19 mouse cellular contexts compared by ENCODE assay signal in the genomic region with DNA sequence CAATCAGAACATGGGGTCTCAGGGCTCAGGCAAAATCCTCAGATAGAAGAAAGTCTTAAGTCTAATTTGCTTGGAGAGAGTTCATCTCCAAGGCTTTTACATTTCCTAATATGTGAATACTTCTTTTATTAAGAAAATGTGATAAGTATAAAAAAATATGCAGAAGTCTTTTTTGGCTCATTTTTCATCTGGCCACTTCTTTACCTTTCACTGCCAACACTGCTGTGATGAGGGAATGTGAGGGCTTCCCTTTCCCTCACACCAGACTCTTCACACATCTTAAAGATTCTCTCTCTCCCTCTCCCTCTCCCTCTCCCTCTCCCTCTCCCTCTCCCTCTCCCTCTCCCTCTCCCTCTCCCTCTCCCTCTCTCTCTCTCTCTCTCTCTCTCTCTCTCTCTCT.
DNase-seq lines count a peak whose midpoint lies in the region; ATAC-seq and TF ChIP-seq lines count a peak whose summit lies in the region.
"Had no signal": no experiment of that assay in that cellular context is flagged by ENCODE, and none has a peak within 500 bp of the region (broad histone marks: within the 10 kb centered on the region; RNA-seq: fewer than 3 reads in every experiment).

No protein-coding gene starts in this region.

- no peaks in the 10 kb centered on the region for H3K36me3 ChIP-seq in forebrain, embryonic 15.5 days
- no peaks in the 10 kb centered on the region for H3K36me3 ChIP-seq in forebrain, embryonic 12.5 days (replicated peaks)
- H3K36me3 ChIP-seq in heart, adult 2 months (ENCODE audit: control insufficient read depth, insufficient read depth, low read length): no peaks in the 10 kb centered on the region
- H3K36me3 ChIP-seq: heart, embryonic 10.5 days; hindbrain, embryonic 10.5 days; hindbrain, embryonic 13.5 days; intestine, embryonic 15.5 days had no signal

- peak overlapping the region; percentile 89 for H3K27ac ChIP-seq in forebrain, embryonic 15.5 days (replicated peaks)
- no peak overlapping the region for H3K27ac ChIP-seq in forebrain, embryonic 12.5 days
- no peak overlapping the region for H3K27ac ChIP-seq in heart, adult 2 months
- H3K27ac ChIP-seq: gastrocnemius, adult 2 months; heart, embryonic 10.5 days; hindbrain, embryonic 10.5 days; hindbrain, embryonic 13.5 days; intestine, embryonic 15.5 days had no signal

- TF ChIP-seq POLR2A in heart, adult 2 months (IDR thresholded peaks at IDR 0.05; ENCODE audit: insufficient read depth, low read depth, low read length): no peak
- TF ChIP-seq POLR2A in brain, embryonic 14.5 days (IDR thresholded peaks at IDR 0.05; ENCODE audit: borderline replicate concordance, extremely low read depth, insufficient read depth, insufficient read length, poor library complexity, severe bottlenecking): no peak

- H3K79me2 ChIP-seq in heart, adult 2 months (replicated peaks; ENCODE audit: control insufficient read depth, insufficient read depth, low read length): no peaks in the 10 kb centered on the region

- no peak for TF ChIP-seq CTCF in heart, adult 2 months (IDR thresholded peaks at IDR 0.05)
- TF ChIP-seq CTCF in brain, embryonic 14.5 days (IDR thresholded peaks at IDR 0.05; ENCODE audit: borderline replicate concordance, extremely low read depth, insufficient read depth, insufficient read length): no peak

- peaks cover 13% of the 10 kb centered on the region for H3K4me1 ChIP-seq in forebrain, embryonic 15.5 days
- peaks cover 6% of the 10 kb centered on the region for H3K4me1 ChIP-seq in forebrain, embryonic 12.5 days
- no peaks in the 10 kb centered on the region for H3K4me1 ChIP-seq in heart, adult 2 months (ENCODE audit: control insufficient read depth, insufficient read depth, low read length)
- H3K4me1 ChIP-seq: heart, embryonic 10.5 days; hindbrain, embryonic 13.5 days; intestine, embryonic 15.5 days had no signal

- H3K4me3 ChIP-seq in forebrain, embryonic 15.5 days: no peak overlapping the region
- H3K4me3 ChIP-seq in forebrain, embryonic 12.5 days (replicated peaks): no peak overlapping the region
- H3K4me3 ChIP-seq in heart, adult 2 months: no peak overlapping the region
- H3K4me3 ChIP-seq: erythroblast, embryonic 14.5 days; gastrocnemius, adult 2 months; hindbrain, embryonic 13.5 days; intestine, embryonic 15.5 days had no signal

- no peaks in the 10 kb centered on the region for H3K9me3 ChIP-seq in forebrain, embryonic 15.5 days
- H3K9me3 ChIP-seq in forebrain, embryonic 12.5 days: 0 out of 2 replicates have a peak, but pooled peaks cover 3% of the 10 kb centered on the region
- H3K9me3 ChIP-seq: heart, embryonic 10.5 days; intestine, embryonic 15.5 days had no signal

- no peak overlapping the region for H3K4me2 ChIP-seq in forebrain, embryonic 15.5 days (replicated peaks)
- no peak overlapping the region for H3K4me2 ChIP-seq in forebrain, embryonic 12.5 days

- no peak for ATAC-seq in forebrain, embryonic 15.5 days (replicated peaks)
- no peak for ATAC-seq in forebrain, embryonic 12.5 days (ENCODE audit: low FRiP score)
- ATAC-seq: CD4-positive, CD25-positive, alpha-beta regulatory T cell, adult 4 months had no signal

- peak; percentile 1 for DNase-seq in heart, adult 11 months
- no peak for DNase-seq in heart, adult 2 months
- peak; percentile 12 for DNase-seq in brain, adult 2 months (ENCODE audit: low read depth, low spot score)
- DNase-seq in brain, embryonic 14.5 days (ENCODE audit: low read depth): peak; percentile 50
- DNase-seq in urinary bladder, adult 18-20 months (ENCODE audit: low spot score in 2 of 2): no peak
- DNase-seq in kidney, adult 8-10 months: no peak
- DNase-seq: cerebellum, adult 11-12 months; cerebellum, adult 8-10 months; heart, adult 18-20 months; heart, postnatal 36 days had no signal

- intact Hi-C loops in heart, adult 2 months (cut with DNase I): no loop called here

- no peaks in the 10 kb centered on the region for H3K27me3 ChIP-seq in forebrain, embryonic 15.5 days
- H3K27me3 ChIP-seq in forebrain, embryonic 12.5 days: 0 out of 2 replicates have a peak, but pooled peaks cover 4% of the 10 kb centered on the region
- H3K27me3 ChIP-seq in heart, adult 2 months (ENCODE audit: control insufficient read depth, insufficient read depth, low read length): no peaks in the 10 kb centered on the region
- H3K27me3 ChIP-seq: hindbrain, embryonic 13.5 days; intestine, embryonic 15.5 days had no signal

- TF ChIP-seq EP300 in heart, adult 2 months (IDR thresholded peaks at IDR 0.05; ENCODE audit: insufficient read depth, low read depth, low read length): no peak

- no peak overlapping the region for H3K9ac ChIP-seq in forebrain, embryonic 15.5 days (replicated peaks)
- H3K9ac ChIP-seq in forebrain, embryonic 12.5 days: no peak overlapping the region
- H3K9ac ChIP-seq in heart, adult 2 months (ENCODE audit: low read depth, low read length): no peak overlapping the region
- H3K9ac ChIP-seq: hindbrain, embryonic 13.5 days; intestine, embryonic 15.5 days had no signal

Comparison
In these comparisons a context has a peak if more than half of its experiments do, and no peak if none do; other contexts are left out.
1. DNase-seq: peak in heart, adult 11 months (single experiment), brain, adult 2 months (single experiment) and brain, embryonic 14.5 days (single experiment); none in heart, adult 2 months (0 of 2), urinary bladder, adult 18-20 months (0 of 2) and kidney, adult 8-10 months (0 of 2).